Mouse (Mus musculus) left cerebral cortex, adult 11 months (tissue): ENCODE data around the gene Txnrd2.

ENCODE experiments used
- DNase-seq: peaks from one replicate; pipeline ENCODE4 v3.0.0; 2022; ENCODE audit warnings: low spot score

Txnrd2 gene

GRCm38 (mm10) chr16:18417491-18417890 is 8.7 kb upstream of the Txnrd2 start:
- DNase-seq = no peak

- no peak for DNase-seq
Observed at GRCm38 (mm10) chr16:18418756-18419602, 7.2 kb upstream of the Txnrd2 start.

GRCm38 (mm10) chr16:18419603-18420026 is 6.6 kb upstream of the Txnrd2 start:
- no peak for DNase-seq

GRCm38 (mm10) chr16:18420571-18420970 is 5.6 kb upstream of the Txnrd2 start:
- no peak for DNase-seq

GRCm38 (mm10) chr16:18423203-18423914 is 2.8 kb upstream of the Txnrd2 start:
- DNase-seq = no peak

GRCm38 (mm10) chr16:18423915-18424265 is 2.3 kb upstream of the Txnrd2 start:
- DNase-seq = no peak

GRCm38 (mm10) chr16:18424364-18425045 is 1.7 kb upstream of the Txnrd2 start:
- no peak for DNase-seq

- DNase-seq = no peak
Observed at GRCm38 (mm10) chr16:18425475-18426214, 539 bp upstream of the Txnrd2 start.

- no peak for DNase-seq
Observed at GRCm38 (mm10) chr16:18426802-18427280, 657 bp downstream of the Txnrd2 start, which contains the start of gene Comt. Gene Comt, minus strand, starts transcription at chr16:18426852.

GRCm38 (mm10) chr16:18428011-18428515 is 1.9 kb downstream of the Txnrd2 start:
- DNase-seq = no peak

GRCm38 (mm10) chr16:18428516-18429042 is 2.4 kb downstream of the Txnrd2 start:
- no peak for DNase-seq

GRCm38 (mm10) chr16:18429641-18430040 is 3.5 kb downstream of the Txnrd2 start:
- no peak for DNase-seq

GRCm38 (mm10) chr16:18430641-18431212 is 4.5 kb downstream of the Txnrd2 start:
- no peak for DNase-seq

GRCm38 (mm10) chr16:18433341-18433920 is 7.2 kb downstream of the Txnrd2 start:
- DNase-seq = no peak

GRCm38 (mm10) chr16:18436128-18436527 is 9.9 kb downstream of the Txnrd2 start:
- no peak for DNase-seq

GRCm38 (mm10) chr16:18443385-18443841 is 17.2 kb downstream of the Txnrd2 start:
- peak; percentile 93 for DNase-seq

GRCm38 (mm10) chr16:18447243-18447642 is 21.1 kb downstream of the Txnrd2 start:
- DNase-seq = no peak

- no peak for DNase-seq
Observed at GRCm38 (mm10) chr16:18448104-18448503, 21.9 kb downstream of the Txnrd2 start.

GRCm38 (mm10) chr16:18449005-18449404 is 22.8 kb downstream of the Txnrd2 start:
- no peak for DNase-seq

- DNase-seq = peak; percentile 38
Observed at GRCm38 (mm10) chr16:18451486-18452181, 25.4 kb downstream of the Txnrd2 start.
